Mouse (Mus musculus) spleen, postnatal 4 days (tissue): ENCODE measurements around the gene Ikbip.

ENCODE experiments used
- DNase-seq, 2 experiments: peaks; one replicate each; pipeline ENCODE4 v3.0.0; 2022; ENCODE audit warnings: low spot score in 2 of 2

Gene Ikbip

DNA sequence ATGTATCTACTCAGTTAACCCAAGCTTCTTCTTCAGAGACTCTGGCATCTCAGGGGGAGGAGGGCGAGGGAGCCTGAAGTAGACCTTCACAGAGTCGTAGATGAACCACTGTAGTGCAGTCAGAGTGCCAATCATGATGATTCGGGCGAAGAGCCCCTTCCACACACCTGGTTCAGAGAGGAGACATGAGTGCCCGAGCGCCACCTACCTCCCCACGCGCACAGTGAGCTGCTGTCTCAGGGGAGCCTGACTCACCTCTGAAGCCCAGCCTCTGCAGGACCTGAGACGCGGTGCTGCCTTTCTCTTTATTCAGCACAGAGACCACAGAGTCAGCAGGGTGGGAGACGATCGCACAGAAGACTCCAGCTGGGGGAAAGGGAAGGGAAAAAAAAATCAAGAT, 34.2 kb downstream of the Ikbip start:
- no peak for DNase-seq

GRCm38 (mm10) chr10:91122646-91123045, 39.9 kb downstream of the Ikbip start:
- DNase-seq: no peak

DNA sequence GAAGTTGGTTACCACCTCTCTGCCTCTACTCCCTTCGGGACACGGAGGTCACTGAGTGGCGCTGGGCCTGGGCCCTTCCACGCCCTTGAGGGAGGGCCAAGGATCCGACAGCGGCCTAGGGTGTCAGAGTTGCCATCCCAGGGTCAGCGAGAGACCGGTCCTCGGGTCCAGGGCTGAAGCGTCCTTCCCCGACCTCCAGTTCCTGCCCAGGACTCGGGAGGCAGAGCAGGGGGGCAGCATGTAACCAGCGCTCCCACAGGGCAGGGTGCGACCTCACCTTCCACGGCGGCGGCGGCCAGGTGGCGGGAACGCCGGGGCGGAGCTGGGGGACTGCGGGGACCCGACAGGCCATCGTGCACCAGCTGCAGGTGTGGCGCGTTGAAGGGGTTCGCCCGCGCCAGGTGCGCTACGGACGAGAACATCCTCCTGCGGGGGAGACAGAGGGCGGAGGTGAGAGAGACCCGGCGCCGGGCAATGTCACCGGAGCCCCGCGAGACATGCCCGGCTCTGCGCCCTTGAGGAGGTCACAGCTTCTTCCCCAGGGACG, 40.6 kb downstream of the Ikbip start:
- peak; percentile 61 to 85 for DNase-seq

GRCm38 (mm10) chr10:91123828-91124822, 41.4 kb downstream of the Ikbip start, which contains the start of gene Slc25a3:
Slc25a3 (minus strand) TSS chr10:91124059.
- peak; percentile 98 to 99 for DNase-seq

DNA sequence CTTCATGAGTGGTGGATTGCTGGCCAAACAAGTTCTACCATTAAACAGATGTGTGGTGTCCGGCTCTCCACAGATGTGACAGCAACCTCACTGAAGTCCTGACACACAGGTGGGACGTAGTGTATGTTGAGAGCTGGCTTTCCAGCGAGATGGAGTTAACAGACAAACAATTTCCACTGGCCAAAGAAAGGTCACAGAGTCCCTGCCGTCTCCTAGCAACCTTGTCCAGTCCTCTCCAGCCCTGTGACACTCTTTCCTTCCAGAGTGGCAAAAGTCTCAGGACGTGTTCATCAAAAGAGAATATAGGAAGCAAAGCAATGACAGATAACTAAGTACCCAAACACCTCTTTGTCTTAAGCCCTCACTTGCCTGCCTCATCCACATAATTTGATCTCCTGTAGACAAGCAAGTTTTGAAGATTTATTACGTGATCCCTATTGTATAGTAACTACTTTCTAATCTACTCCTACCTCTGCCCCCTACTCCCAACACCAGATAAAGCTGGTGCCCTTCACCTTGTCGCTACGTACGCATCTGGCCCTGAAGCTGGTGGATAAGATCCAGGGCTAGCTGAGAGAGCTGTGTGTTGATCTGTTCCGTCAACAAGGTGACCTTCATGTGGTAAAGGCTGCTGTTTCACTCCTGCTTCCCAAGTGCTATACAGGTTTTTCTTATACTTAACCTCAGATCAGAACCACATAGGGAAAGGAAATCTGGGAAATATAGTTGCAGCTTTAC, 44.0 kb downstream of the Ikbip start:
- no peak for DNase-seq

DNA sequence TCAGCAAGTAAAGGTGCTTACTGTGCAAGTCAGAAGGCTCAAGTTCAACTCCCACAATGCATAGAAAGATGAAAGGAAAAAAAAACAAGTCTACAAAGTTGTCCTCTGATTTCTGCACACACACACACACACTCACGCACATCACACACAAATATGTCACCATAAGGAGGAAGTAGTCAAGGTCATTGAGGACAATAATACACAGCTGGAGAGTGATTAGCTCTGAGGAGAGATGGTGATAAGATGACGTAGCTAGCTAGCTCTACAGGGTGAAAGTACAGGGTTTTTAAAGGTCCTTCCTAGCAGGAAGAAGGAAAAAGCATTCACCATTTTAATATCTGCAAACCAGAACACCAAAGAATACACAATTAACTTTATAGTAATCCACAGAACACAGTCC, 44.7 kb downstream of the Ikbip start:
- no peak for DNase-seq

GRCm38 (mm10) chr10:91128551-91129160, 45.9 kb downstream of the Ikbip start:
- DNase-seq: no peak

DNA sequence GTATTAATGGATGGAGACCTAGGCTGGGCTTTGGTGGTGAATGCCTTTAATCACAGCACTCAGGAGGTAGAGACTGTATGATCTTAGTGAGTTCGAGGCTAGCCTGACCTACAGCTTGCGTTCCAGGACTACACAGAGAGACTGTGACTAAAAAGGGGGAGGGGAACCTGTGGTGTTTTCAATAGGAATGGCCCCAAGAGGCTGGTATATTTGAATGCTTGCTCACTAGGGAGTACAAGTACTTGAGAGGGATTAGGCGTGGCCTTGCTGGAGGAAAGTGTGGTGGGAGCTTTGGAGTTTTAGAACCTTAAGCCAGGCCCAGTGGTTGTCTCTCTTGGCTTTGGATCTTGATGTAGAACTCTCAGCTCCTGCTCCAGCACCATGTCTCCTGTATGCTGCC, 48.1 kb downstream of the Ikbip start:
- DNase-seq: no peak

- DNase-seq: no peak
These were observed 48.8 kb downstream of the Ikbip start for GRCm38 (mm10) chr10:91131565-91131964.

DNA sequence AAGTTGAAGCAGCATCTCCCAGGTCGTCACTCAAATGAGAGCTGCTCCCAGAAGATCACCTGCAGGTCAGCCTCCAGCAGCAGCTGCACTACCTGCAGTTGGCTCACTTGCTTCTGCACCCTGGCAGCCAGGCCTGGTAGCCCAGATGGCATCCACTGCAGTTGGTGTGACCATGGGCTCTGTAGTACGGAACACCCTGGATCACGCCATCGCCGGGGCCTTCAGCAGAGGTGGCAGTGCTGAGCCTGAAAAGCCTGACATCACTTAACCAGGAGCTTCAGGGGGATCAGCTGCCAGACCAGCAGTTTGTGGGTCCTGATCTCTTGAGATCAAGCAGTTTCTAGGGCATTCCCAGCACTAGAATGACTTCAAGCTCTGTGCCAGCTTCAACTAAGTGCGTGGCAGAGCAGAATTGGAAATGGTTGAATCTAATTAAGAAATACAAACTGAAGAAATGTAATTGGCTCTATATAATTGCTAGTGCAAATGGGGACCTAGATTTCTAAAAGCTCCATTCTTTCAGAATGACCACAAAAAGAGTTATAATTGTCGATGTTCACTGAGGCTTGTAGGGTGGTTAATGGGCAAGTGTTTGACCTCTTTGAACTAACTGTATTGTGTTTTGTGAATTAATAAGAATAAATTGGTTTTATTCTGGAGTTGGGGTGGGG, 52.7 kb downstream of the Ikbip start:
- DNase-seq: no peak

- no peak for DNase-seq
These were observed 54.7 kb downstream of the Ikbip start for GRCm38 (mm10) chr10:91137400-91137799.

GRCm38 (mm10) chr10:91138317-91138716, 55.6 kb downstream of the Ikbip start:
- no peak for DNase-seq

DNA sequence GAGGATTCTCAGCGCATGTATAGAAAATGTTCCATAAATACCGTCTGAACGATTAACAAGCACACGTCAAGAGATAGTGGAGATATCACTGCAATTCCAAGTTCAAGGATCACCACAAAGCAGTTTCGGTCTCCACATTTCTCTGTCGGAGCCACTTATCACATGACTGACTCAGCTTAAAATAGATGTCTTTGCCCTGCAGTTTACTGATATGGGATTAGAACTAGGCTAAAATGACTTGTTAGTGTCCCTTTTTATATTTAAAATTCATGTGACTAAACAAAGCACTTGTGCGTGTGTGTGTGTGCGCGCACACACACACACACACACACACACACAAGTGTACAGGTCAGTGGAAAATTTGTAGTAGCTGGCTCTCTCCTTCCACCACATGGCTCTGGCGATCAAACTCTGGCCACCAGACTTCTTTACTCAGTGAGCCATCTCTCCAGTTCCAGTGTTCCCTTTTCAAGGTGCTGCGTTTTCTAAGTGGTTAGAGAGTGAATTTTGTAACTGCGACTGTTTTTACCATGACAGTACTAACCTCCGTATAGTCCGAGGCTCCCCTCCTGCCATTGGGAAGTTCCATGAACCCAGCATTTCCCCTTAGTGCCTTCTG, 56.5 kb downstream of the Ikbip start:
- no peak for DNase-seq

DNA sequence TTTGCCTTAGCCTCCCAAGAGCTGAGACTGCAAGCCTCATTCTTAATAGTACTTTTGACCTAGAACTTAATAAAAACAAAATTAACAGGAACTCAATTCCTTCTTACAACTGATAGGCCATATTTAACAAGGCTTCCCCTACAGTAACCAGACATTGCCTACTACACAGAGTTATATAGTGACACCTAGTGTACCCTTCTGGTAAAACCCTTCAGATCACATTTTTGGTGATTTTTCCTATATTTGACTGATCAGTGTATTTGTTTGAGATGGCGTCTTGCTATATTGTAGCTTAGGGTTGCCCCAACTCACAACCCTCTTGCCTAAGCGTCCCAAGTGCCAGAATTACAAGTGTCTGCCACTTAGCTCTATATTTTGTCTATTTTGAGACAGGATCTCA, 58.8 kb downstream of the Ikbip start:
- DNase-seq: no peak

- no peak for DNase-seq
These were observed 60.0 kb downstream of the Ikbip start for GRCm38 (mm10) chr10:91142654-91143191.

- no peak for DNase-seq
These were observed 60.8 kb downstream of the Ikbip start for GRCm38 (mm10) chr10:91143313-91144230.

DNA sequence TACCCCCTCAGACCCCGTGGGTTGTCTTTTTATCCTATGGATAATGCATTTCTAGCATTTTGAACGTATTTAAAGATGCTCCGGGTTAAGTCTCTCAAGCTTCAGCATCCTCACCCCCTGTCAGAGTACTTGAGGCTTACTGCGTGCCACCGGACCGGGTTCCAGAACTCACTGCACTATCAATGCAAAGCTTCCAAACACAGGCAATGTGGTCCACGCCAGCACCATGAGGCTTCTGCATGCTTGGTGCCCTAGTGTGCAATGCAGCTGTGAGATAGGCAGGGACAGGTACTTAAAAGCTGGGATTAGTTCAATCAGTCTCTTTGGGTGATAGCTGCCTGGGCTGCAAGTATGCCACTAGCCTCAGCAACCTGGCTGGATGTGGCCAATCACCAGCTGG, 62.7 kb downstream of the Ikbip start:
- no peak for DNase-seq
